In the genomic region with DNA sequence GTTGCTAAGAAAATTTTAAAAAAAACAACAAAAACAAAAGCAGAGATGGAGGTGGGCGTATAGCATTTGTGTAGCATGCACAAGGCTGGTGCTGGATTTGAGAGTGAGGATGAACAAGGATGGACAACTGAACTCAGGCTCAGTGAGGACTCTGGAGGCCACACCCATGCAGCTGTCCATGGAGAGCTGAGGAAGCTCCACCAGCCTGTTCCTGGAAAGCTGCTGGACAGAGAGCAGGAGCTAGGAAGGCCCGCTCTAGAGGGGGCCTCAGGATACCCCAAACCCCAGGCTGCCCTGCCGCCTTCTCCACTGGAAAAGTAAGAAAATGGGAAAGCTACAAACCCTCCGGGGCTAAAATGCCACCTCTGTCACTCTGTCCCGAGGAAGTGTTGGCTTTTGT, we compare ENCODE assay signal across 28 mouse cellular contexts.
"Had no signal": no experiment of that assay in that cellular context is flagged by ENCODE, and none has a peak within 500 bp of the region (broad histone marks: within the 10 kb centered on the region; RNA-seq: fewer than 3 reads in every experiment).

No protein-coding gene starts in this region.

- DNase-seq: cerebellum, adult 8-10 months; cerebellum, adult 9-10 months; cerebellum, adult 9-11 months; cerebellum, postnatal 10 days; cerebellum, postnatal 14 days; cerebellum, postnatal 25 days; cerebellum, postnatal 36 days; embryo, embryonic 11 days; forebrain, postnatal 0 days; gastrocnemius, adult 2 months; gastrocnemius, postnatal 10 days; gastrocnemius, postnatal 14 days; gastrocnemius, postnatal 25 days; gastrocnemius, postnatal 36 days; heart, adult 11 months; heart, adult 18-20 months; heart, adult 2 months had no signal

- H3K9me3 ChIP-seq: embryonic facial prominence, embryonic 10.5 days; embryonic facial prominence, embryonic 12.5 days; embryonic facial prominence, embryonic 13.5 days; embryonic facial prominence, embryonic 15.5 days; forebrain, embryonic 10.5 days; forebrain, embryonic 12.5 days; forebrain, embryonic 13.5 days; forebrain, embryonic 15.5 days had no signal

- H3K27me3 ChIP-seq: embryonic facial prominence, embryonic 13.5 days; embryonic facial prominence, embryonic 15.5 days; forebrain, embryonic 12.5 days; forebrain, embryonic 13.5 days; forebrain, embryonic 15.5 days had no signal

- H3K9ac ChIP-seq: embryonic facial prominence, embryonic 12.5 days; embryonic facial prominence, embryonic 13.5 days; embryonic facial prominence, embryonic 15.5 days; forebrain, embryonic 12.5 days; forebrain, embryonic 13.5 days; forebrain, embryonic 15.5 days; forebrain, postnatal 0 days had no signal

- H3K36me3 ChIP-seq: embryonic facial prominence, embryonic 10.5 days; embryonic facial prominence, embryonic 12.5 days; embryonic facial prominence, embryonic 13.5 days; embryonic facial prominence, embryonic 15.5 days; forebrain, embryonic 10.5 days; forebrain, embryonic 12.5 days; forebrain, embryonic 15.5 days had no signal

- ATAC-seq: forebrain, embryonic 13.5 days; forebrain, embryonic 14.5 days; forebrain, embryonic 15.5 days; forebrain, embryonic 16.5 days; forebrain, postnatal 0 days had no signal

- H3K4me2 ChIP-seq: embryonic facial prominence, embryonic 12.5 days; embryonic facial prominence, embryonic 13.5 days; embryonic facial prominence, embryonic 15.5 days; forebrain, embryonic 12.5 days; forebrain, embryonic 13.5 days; forebrain, embryonic 15.5 days had no signal

- H3K27ac ChIP-seq: embryonic facial prominence, embryonic 10.5 days; embryonic facial prominence, embryonic 12.5 days; embryonic facial prominence, embryonic 13.5 days; embryonic facial prominence, embryonic 15.5 days; forebrain, embryonic 10.5 days; forebrain, embryonic 12.5 days; forebrain, embryonic 13.5 days; forebrain, embryonic 15.5 days; gastrocnemius, adult 2 months; heart, adult 2 months had no signal

- H3K4me1 ChIP-seq: embryonic facial prominence, embryonic 12.5 days; embryonic facial prominence, embryonic 13.5 days; embryonic facial prominence, embryonic 15.5 days; forebrain, embryonic 10.5 days; forebrain, embryonic 12.5 days; forebrain, embryonic 13.5 days; forebrain, embryonic 15.5 days had no signal

- H3K4me3 ChIP-seq: embryonic facial prominence, embryonic 10.5 days; embryonic facial prominence, embryonic 12.5 days; embryonic facial prominence, embryonic 13.5 days; embryonic facial prominence, embryonic 15.5 days; erythroblast, embryonic 14.5 days; forebrain, embryonic 10.5 days; forebrain, embryonic 12.5 days; forebrain, embryonic 13.5 days; forebrain, embryonic 15.5 days; gastrocnemius, adult 2 months; heart, adult 2 months had no signal
